Mouse (Mus musculus): ENCODE measurements around the gene Myo15. TPM values are rescaled to one million over a fixed set of nuclear protein-coding genes. Genes with fewer than 3 reads are reported as not detected.

Gene Myo15
- total RNA-seq, 2 experiments from 2014 or later = 0.08 to 0.11 TPM

DNA sequence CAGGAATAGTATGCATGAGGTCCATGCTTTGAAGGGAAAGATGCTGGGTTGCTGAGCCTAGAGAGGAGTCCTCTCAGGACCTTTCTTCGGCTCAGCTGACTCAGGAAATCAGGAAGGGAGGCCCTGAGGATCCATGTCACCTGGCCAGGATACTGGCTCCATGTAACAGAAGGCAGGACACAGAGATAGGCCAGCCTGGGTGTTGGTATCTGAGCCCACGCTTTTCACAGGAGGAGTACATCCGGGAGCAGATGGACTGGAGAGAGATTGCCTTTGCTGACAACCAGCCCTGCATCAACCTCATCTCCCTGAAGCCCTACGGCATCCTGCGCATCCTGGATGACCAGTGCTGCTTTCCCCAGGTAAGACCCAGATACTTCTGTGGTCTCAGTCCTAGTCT, 23.6 kb downstream of the Myo15 start:
- no peak for DNase-seq
- intact Hi-C loops (cut with DNase I) = no loop called here

DNA sequence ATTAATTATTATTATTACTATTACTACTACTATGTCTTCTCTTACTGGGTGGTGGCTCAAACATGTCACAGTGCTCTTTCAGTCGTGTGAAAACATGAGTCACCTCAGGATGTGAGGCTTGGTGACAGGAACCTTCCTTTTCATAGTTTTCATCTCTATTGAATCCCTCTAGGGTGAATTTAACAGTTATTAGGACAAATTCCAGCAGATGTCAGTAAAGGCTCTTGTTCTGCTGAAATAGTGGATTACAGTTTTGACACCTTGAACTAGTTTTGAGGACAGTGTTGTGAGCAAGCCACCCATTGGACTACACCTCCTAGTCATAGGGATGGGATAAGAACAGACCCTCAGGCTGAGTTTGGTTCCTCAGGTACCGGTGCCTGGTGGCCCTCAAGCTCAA, 26.6 kb downstream of the Myo15 start:
- no peak for DNase-seq
- intact Hi-C loops (cut with DNase I) = no loop called here

DNA sequence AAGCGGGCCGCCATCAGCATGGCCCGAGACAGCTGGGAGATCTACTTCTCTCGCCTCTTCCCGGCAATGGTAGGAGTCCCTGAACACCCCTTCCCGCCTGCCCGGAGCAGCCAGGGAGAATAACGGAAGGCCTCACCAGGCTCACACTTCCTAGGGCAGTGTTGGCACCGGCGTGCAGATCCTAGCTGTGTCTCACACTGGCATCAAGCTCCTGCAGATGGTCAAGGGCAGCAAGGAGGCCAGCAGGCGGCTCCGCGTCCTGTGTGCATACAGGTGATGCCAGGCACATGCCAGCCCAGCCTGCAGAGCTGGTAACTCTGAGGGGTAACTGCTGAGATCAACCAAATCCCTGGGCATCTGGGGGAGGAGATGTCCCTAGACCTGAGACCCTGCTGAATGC, 38.1 kb downstream of the Myo15 start:
- no peak for DNase-seq
- intact Hi-C loops (cut with DNase I) = no loop called here

DNA sequence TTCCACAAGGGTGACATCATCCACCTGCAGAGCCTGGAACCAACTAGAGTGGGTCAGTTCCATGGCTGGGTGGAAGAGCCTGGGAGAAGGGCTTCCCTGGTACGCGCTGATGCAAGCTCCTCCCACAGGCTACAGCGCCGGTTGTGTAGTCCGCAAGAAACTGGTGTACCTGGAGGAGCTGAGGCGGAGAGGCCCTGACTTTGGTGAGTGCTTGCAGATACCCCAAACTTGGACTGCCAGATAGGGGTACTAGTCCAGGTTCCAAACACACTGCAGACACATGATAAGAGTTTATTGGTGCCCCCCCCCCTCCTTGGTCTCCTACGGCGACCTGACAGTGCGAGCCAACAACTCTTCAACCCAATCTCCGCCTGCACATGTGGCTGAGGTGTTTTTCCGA, 39.8 kb downstream of the Myo15 start:
- intact Hi-C loops (cut with DNase I) = no loop called here
- no peak for DNase-seq

DNA sequence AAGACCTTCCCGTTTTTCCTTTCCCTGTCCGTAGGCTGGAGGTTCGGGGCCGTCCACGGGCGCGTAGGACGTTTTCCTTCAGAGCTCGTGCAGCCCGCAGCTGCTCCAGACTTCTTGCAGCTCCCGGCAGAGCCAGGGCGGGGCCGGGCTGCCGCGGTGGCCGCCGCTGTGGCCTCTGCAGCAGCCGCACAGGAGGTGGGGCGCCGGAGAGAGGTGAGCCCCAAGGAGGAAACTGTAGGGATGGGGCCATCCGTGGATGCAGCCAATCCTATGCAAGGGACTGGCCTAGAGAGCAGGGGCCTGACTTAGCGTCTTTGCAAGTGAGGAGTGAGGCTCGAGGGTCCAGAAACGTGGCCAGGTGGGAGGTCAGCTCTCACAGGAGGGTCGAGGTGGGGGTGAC, 40.4 kb downstream of the Myo15 start:
- no peak for DNase-seq

DNA sequence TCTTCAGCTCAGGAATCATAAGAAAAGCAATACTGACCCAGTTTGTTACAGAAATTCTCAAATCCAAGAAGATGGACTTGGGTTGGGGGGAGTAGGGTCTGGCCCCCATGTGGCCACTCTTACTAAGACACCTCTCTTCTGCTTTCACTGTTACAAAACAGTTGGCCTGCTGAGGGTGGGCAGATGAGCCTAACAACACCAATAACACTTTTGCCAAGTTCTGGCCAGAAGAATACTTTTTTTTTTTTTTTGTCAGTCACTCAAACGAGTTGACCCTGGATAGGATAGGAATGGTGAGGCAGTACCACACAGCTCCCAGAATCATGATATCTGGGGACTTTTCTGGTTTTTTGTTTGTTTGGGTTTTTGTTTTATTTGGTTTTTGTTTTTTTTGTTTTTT, 42.8 kb downstream of the Myo15 start:
- intact Hi-C loops (cut with DNase I) = no loop called here
- DNase-seq = no peak

More for the DNA sequence above, 40.4 kb downstream of the Myo15 start:
- intact Hi-C loops (cut with DNase I) = no loop called here

DNA sequence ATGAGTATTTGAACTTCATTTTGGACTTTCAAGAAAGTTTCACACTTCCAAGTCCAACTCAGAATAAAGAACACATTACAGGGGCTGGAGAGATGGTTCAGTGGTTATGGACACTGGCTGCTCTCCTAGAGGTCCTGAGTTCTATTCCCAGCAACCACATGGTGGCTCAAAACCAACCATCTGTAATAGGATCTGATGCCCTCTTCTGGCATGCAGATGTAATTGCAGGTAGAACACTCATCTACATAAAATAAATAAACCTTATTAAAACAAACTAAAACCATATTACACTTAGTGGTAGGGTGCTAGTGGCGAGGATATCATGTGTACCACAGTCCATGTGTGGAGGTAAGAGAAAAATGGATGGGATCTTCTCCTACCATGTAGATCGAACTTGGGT, 43.4 kb downstream of the Myo15 start:
- intact Hi-C loops (cut with DNase I) = no loop called here
- no peak for DNase-seq

DNA sequence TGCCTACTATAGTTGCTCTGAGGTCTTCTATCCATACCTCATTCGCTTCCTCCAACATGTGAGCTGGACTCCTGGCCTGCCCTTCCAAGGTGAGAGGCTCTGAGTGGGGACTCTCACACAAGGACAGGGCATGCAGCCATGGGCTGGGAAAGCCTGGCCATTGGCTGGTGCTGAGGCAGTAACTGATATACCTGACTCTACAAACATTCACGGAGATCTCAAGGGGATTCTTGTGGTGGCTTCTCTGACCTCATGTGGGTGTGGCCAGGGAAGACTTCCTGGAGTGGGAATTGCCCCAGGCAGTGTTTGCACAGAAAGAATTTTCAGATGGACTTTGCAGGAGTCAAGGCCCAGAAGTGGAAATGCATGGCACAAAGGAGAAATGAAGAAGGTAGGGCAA, 45.8 kb downstream of the Myo15 start:
- intact Hi-C loops (cut with DNase I) = no loop called here
- no peak for DNase-seq

DNA sequence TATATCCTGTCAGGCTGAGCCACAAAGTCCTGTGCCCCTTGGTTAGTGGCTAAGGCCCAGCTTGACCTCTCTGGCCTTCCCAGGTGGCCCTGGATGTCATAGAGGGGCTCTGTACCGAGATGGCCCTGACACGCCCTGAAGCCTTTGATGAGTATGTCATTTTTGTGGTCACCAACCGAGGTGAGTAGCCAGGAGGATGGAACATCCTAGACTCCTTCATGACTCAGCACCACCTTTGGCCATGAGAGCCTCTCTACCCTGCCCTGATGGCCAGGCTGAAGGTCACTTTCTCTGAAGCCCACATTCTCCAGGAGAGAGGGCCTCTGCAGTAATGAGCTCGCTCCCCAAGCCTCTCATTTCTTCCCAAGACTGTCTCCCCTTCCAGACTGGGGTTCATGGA, 49.2 kb downstream of the Myo15 start:
- intact Hi-C loops (cut with DNase I) = no loop called here
- no peak for DNase-seq

DNA sequence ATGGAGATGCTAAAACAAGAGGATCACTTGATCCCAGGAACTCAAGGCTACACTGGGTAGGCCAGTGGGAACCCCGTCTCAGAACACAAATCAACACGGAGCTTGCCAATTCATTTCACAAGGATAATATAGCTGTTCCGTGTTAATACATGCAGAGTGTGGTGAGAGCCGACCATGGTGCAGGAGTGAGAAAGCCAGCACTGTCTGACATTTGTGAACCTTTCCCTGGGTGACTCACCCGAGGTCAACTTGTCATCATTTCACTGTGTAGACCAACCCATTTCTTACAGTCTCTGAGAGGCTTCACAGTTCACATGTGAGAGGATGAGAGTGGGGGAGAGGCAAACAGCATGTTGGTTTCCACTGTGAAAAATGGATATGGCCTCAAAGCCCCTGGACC, 52.9 kb downstream of the Myo15 start:
- DNase-seq = no peak
- intact Hi-C loops (cut with DNase I) = no loop called here

DNA sequence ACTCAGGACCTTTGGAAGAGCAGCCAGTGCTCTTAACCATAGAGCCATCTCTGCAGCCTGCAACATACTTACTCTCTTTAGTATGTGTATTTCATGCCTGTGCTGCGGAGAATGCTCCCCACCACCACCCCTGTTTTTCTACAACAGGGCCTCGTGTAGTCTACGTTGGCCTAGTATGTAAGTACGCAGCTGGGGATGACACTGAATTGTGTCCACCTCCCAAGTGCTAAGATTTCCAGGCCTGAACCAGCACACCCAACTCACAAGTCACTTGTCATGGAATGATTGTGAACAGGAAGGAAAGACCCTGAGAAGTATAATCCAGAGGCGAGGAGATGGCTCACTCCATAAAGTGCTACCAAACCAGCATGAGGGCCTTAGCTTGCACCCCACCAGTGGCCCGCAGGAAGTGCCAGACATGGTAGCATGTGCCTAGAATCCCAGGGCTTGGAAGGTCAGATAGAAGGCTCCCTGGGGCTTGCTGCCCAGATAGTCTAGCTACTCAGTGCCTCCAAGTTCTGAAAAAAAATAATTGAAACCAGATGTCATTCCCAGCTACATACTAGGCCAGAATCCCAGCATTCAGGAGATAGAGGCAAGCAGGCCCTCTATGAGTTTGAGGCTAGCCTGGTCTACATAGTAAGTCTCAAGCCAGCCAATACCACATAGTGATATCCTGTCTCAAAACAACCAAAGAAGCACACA, 53.7 kb downstream of the Myo15 start:
- intact Hi-C loops (cut with DNase I) = no loop called here

DNA sequence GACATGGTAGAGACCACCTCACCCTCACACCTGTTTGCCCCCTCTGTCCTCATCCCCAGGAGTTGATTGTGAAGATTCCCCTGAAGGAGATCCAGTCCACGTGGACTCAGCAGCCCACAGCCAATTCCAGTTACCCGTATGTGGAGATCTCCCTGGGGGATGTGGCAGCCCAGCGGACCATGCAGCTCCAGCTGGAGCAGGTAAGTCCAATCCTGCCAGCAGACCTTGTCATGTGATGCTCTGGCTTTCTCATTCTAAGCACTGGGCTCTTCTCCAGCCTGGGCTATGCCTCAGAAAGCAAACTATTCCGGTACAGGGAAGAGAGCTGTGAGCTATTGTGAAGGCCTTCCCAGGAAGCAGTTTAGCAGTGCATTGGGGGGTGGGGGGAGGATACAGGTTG, 57.3 kb downstream of the Myo15 start:
- no peak for DNase-seq
- intact Hi-C loops (cut with DNase I) = no loop called here

More for the DNA sequence above, 53.7 kb downstream of the Myo15 start:
- no peak for DNase-seq

DNA sequence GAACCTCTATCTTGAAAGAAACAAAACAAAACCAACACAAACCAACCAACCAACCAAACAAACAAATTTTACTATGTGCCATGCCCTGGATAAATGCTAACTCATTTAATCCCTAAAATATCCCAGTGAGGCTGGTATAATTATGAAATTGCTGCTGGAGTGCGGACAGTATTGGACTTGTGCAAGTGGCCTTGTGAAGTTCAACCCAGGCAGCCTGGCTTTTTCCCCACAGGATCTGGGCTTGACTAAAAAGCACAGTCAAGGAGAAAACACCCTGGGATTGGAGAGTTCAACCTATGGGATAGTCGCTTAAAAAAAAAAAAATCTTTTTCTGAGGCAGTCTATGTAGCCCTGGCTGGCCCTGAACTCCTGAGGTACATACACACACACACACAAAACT, 66.5 kb downstream of the Myo15 start:
- intact Hi-C loops (cut with DNase I) = loop anchor here (5.0 kb wide), 1 partner anchor 78 kb away; no protein-coding TSS in a partner anchor
- no peak for DNase-seq

DNA sequence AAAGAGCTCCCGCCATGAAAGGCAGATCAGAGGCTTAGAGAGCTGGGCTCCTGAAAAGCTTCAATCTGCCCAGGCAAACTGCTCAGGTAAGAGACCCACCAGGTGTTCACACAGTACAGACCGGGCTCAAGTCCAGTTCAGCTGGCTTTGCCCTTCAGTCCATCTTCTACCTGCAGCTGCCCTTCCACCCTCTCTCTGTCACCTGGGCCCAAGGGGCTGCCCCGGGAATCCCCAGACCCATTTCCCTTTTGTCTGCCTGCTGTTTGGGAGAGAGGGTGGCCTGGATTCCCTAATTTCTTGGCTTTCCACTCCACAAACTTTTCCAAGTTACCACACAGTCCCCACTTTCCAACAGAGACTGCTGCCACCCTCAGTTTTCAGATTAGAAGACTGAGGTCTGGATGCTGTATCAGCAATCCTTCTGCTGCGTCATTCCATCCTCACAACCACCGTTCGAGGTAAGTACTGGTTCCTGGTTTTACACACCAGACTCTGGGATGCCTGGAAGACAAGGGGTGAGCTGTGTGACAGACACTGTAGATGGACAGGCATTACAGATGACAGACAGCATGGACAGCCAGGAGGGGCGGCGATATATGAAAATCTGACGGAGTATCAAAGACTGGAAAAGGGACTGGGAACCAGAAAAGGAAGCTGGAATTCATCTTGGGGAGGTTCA, 67.2 kb downstream of the Myo15 start, which contains the start of gene Alkbh5:
Gene Alkbh5 (plus strand): TSS at position 202 of the 679 bp plus-strand sequence.
- intact Hi-C loops (cut with DNase I) = loop anchor here (5.0 kb wide), 1 partner anchor 79 kb away; no protein-coding TSS in a partner anchor
- DNase-seq = peak in 1 of 2 experiments; percentile 35

DNA sequence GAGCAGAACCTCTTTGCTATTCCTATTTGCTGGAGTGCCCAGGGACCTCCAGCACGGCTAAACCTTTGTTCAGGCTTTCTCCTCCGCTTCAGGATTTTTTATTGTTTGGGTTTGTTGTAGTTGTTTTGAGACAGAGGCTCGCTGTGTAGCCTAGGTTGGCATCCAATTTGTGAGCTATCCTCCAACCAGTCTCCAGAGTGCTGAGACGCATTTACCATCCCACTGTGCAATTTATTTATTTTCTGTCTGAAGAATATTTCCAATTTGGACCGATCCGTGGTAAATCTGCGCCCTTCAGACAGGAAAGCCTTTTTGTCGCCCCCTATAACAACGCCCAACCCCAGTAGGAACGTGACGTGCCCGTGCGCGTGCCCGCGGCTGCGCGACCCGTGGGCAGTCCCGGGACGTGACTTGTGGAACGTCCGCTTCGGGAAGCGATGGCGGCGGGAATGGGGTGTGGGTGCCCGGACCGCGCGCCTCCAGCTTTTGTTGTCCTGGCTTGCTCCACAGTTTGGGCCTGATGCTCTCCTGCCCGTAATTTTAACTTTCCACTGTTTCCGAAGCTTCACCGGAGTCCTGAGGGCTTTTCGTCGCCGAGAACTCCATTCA, 67.8 kb downstream of the Myo15 start:
- intact Hi-C loops (cut with DNase I) = loop anchor here (5.0 kb wide), 1 partner anchor 80 kb away; no protein-coding TSS in a partner anchor
- DNase-seq = peak; percentile 93 to 95

DNA sequence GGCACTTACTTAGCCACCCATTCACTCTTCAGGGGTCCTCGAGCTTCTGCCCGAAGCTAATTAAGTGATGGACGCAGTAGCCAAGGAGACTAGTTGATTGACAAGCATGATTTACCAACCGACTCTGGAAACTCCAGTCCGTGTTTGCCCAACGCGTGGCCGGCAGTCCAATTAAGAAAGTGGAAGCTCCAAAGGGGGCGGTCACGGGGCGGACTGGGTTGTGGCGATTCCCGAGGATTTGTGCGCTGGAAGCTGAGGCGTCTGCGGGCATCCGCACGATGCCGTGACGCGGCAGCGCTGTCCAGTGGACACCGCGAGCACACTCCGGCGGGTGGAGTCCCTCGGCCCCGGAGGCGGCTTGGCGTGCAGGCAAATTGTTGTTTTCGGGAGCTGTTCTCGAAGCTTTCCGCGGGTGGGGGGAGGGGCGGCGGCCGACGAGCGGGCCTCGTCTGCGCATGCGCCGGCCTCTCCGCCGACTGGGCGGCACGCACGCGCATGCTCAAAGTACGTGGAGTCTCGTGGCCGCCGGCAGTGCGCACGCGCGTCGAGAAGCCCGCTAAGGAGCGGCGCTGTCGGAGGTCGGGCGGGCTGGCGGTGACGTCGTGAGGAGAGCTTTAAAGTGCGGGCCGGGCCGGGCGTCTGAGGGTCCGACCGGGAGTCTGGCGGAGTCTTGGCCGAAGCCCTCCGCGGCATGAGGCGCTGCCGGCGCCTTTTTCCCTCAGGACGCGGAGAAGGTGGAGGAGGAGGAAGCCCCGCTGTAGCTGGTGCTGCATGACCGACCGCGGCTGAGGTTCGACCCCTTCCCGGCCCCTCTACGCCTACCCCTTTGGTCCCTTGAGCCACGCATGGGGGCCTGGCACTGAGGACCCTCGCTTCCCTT, 68.6 kb downstream of the Myo15 start:
- intact Hi-C loops (cut with DNase I) = loop anchor here (5.0 kb wide), 1 partner anchor 80 kb away; no protein-coding TSS in a partner anchor
- DNase-seq = peak; percentile 94 to 97

DNA sequence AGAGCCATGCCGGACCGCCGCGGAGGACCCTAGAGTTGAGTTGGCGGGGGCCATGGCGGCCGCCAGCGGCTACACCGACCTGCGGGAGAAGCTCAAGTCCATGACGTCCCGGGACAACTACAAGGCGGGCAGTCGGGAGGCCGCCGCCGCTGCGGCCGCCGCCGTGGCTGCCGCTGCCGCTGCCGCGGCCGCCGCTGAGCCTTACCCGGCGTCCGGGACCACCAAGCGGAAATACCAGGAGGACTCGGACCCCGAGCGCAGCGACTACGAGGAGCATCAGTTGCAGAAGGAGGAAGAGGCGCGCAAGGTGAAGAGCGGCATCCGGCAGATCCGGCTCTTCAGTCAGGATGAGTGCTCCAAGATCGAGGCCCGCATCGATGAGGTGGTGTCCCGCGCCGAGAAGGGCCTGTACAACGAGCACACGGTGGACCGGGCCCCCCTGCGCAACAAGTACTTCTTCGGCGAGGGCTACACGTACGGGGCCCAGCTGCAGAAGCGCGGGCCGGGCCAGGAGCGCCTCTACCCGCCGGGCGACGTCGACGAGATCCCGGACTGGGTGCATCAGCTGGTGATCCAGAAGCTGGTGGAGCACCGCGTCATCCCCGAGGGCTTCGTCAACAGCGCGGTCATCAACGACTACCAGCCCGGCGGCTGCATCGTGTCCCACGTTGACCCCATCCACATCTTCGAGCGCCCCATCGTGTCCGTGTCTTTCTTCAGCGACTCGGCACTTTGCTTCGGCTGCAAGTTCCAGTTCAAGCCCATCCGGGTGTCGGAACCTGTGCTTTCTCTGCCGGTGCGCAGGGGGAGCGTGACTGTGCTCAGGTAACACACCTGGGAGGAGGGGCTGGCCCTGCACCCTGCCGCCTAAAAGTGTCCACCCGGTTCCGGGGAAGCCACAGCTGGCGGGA, 69.5 kb downstream of the Myo15 start:
- peak; percentile 32 to 42 for DNase-seq
- intact Hi-C loops (cut with DNase I) = loop anchor here (5.0 kb wide), 1 partner anchor 81 kb away; no protein-coding TSS in a partner anchor

DNA sequence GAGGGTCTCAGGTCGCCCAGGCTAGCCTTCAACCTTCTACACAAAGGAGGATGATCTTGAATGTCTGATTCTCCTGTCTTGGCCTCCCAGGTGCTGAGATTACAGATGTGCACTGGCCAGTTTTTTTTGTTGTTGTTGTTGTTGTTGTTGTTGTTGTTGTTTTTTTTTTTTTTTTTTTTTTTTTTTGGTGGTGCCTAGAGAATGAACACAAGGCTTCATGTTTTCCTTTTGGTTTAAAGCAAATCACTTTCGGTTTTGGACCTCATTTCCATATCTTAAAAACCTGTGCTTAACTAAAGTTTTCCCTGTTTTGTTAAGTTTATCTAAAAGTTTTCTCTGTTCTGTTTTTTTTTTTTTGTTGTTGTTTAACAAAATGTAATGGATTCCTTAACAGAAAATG, 70.4 kb downstream of the Myo15 start:
- no peak for DNase-seq
- intact Hi-C loops (cut with DNase I) = loop anchor here (5.0 kb wide), 1 partner anchor 82 kb away; no protein-coding TSS in a partner anchor

DNA sequence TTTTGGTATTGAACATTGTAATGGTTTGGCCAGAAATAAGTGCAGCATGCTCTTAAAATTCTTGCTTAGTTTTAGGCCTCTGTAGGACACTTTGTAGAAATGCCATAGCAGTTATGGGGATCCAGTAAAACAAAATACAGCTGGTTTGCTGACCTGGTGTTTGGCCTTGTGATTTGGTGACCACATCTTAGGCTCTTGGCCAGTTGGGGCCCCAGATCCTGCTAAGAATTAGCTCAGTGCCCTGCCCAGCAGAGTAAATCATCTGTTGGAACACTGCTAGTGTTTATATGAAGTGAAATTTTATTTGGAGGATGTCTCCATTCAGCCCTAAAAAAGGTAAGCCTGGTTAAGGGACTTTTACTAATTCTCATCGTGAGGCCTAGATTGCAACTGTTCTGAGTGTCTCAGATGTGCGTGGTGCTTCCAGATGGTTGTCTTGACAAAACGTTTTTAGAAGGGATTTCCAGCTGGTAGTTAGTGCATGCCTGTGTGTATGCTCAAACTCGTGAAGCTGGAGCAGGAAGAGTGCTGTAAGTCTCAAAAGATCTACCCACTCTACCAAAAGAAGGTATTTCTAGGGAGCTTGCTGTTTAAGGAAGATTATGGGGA, 71.0 kb downstream of the Myo15 start:
- peak in 1 of 2 experiments; percentile 20 for DNase-seq
- intact Hi-C loops (cut with DNase I) = no loop called here

Data from heart, postnatal 36 days (tissue).